Mouse (Mus musculus) CH12.LX (cell line): ENCODE results near the gene Rrm2.

Experiments
- CTCF ChIP-seq, 2 experiments: IDR thresholded peaks in 1 of 2; conservative IDR thresholded peaks in 1 of 2; 2 replicates each; pipeline ENCODE4 v1.5.1; 2011 to 2012; ENCODE audit warnings: low read depth in 2 of 2, low read length in 2 of 2, improper control_type of control experiment in 1 of 2, inconsistent platforms in 1 of 2, mild to moderate bottlenecking in 1 of 2, moderate library complexity in 1 of 2
- EP300 ChIP-seq: IDR thresholded peaks from 2 replicates; pipeline ENCODE4 v1.6.1; 2011; ENCODE audit warnings: low read length, improper control_type of control experiment
- ETS1 ChIP-seq: conservative IDR thresholded peaks from 2 replicates; pipeline ENCODE4 v1.6.1; 2012; ENCODE audit warnings: low read depth, mild to moderate bottlenecking, inconsistent platforms, low read length, improper control_type of control experiment, moderate library complexity
- IRF4 ChIP-seq: IDR thresholded peaks from 2 replicates; pipeline ENCODE4 v1.6.1; 2014; ENCODE audit warnings: low read depth, mild to moderate bottlenecking, inconsistent platforms, low read length, improper control_type of control experiment
- JUN ChIP-seq: IDR thresholded peaks from 2 replicates; pipeline ENCODE4 v1.6.1; 2011; ENCODE audit warnings: low read depth, mild to moderate bottlenecking, low read length, improper control_type of control experiment, moderate library complexity; ENCODE audit not compliant: insufficient read depth
- MYC ChIP-seq: IDR thresholded peaks from 2 replicates; pipeline ENCODE4 v1.6.1; 2011; ENCODE audit warnings: low read depth, mild to moderate bottlenecking, improper control_type of control experiment, low read length
- POLR2A ChIP-seq: IDR thresholded peaks from 2 replicates; pipeline ENCODE4 v1.6.1; 2011; ENCODE audit warnings: low read depth, mild to moderate bottlenecking, improper control_type of control experiment, low read length
- POLR2AphosphoS2 ChIP-seq: IDR thresholded peaks from 2 replicates; pipeline ENCODE4 v1.6.1; 2011; ENCODE audit warnings: low read depth, low read length, improper control_type of control experiment
- ZMIZ1 ChIP-seq: IDR thresholded peaks from 2 replicates; pipeline ENCODE4 v1.6.1; 2012; ENCODE audit warnings: low read depth, mild to moderate bottlenecking, inconsistent platforms, low read length, improper control_type of control experiment

GRCm38 (mm10) chr12:24690351-24690750 lies 17.7 kb upstream of the Rrm2 start:
- TF ChIP-seq IRF4 = no peak
- TF ChIP-seq POLR2AphosphoS2 = no peak
- TF ChIP-seq MYC = no peak
- TF ChIP-seq CTCF (conservative IDR thresholded peaks at IDR 0.05 in 1 of 2, IDR thresholded peaks at IDR 0.05 in 1 of 2; ENCODE audit: low read depth in 2 of 2, low read length in 2 of 2) = no peak
- no peak for TF ChIP-seq POLR2A
- TF ChIP-seq JUN = no peak
- TF ChIP-seq ZMIZ1 = no peak
- no peak for TF ChIP-seq EP300
- TF ChIP-seq ETS1 = no peak
